Mouse (Mus musculus): ENCODE results near the gene 2010111I01Rik. TPM values are rescaled to one million over a fixed set of nuclear protein-coding genes. Genes with fewer than 3 reads are reported as not detected.
"Not testable (repeated sequence)": the region's sequence is repeated elsewhere in the genome, so short reads cannot be mapped to it uniquely, and the experiment has no call there.

Gene 2010111I01Rik
- polyA plus RNA-seq, 1 experiment from 2014 or later, result 197 TPM

- ATAC-seq (ENCODE audit: insufficient number of reproducible peaks, low FRiP score, low TSS enrichment, low read depth), result no peak
- Histone ChIP-seq H3K36me3 (no peaks in the 10 kb centered on the region), H3K4me1 (no peaks in the 10 kb centered on the region), H3K9me3 (replicated peaks) (no peaks in the 10 kb centered on the region), H3K4me2 (replicated peaks) (no peak overlapping the region), H3K4me3 (replicated peaks) (no peak overlapping the region), H3K9ac (no peak overlapping the region), H3K27me3 (no peaks in the 10 kb centered on the region), H3K27ac (replicated peaks) (no peak overlapping the region)
- WGBS, result 92% methylated on average over 8 of the region's 8 CpGs
These were observed 258.5 kb downstream of the 2010111I01Rik start for GRCm38 (mm10) chr13:63223026-63223770.

DNA sequence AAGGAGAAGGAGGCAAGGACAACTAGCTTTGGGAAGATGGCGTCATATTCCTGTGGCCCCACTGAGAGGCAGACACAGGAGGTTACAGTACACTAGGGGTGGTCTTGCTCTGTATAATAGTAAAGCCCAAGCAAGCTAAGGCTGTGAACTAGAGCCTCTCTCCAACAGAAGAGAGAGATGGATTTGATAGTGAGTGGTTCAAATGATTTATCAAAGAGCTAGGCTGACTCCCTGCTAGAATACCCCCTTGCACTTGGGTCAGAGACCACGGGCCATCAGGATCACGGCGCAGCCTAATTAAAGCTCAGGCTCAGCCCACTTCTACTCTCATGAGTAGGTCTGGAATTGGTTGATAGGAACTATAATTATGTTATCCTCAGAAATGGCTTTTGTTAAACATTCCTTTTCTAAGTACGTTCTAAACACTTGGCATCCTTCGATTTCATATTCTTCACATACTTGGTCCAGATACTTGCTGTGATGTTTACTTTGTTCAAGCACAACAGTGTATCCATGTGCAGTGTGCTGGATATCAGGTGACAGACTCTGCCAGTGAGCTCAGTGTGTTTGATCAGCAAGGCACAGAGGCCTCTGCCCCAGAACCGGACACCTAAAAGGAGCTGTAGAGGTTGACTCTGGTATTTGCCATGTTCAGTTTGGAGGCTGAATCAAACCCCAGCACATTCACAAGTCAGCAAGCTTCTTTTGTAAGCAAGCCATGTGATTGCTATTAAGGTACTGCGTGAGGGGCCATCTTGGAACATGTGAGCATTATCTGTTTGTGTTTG is 261.3 kb downstream of the 2010111I01Rik start:
- Histone ChIP-seq H3K4me3 (replicated peaks) (no peak overlapping the region), H3K27ac (replicated peaks) (no peak overlapping the region; the same call in 1 of the 2 replicates), H3K4me2 (replicated peaks) (no peak overlapping the region), H3K27me3 (no peaks in the 10 kb centered on the region), H3K36me3 (no peaks in the 10 kb centered on the region), H3K9ac (no peak overlapping the region), H3K4me1 (no peaks in the 10 kb centered on the region), H3K9me3 (replicated peaks) (no peaks in the 10 kb centered on the region)
- WGBS, result 60% methylated on average over 8 of the region's 8 CpGs
- no peak for ATAC-seq (ENCODE audit: insufficient number of reproducible peaks, low FRiP score, low TSS enrichment, low read depth)

GRCm38 (mm10) chr13:63227785-63228184 is 263.1 kb downstream of the 2010111I01Rik start:
- Histone ChIP-seq H3K9me3 (replicated peaks) (no peaks in the 10 kb centered on the region), H3K27me3 (no peaks in the 10 kb centered on the region), H3K4me3 (replicated peaks) (no peak overlapping the region), H3K27ac (replicated peaks) (no peak overlapping the region), H3K4me2 (replicated peaks) (no peak overlapping the region), H3K36me3 (no peaks in the 10 kb centered on the region), H3K9ac (no peak overlapping the region), H3K4me1 (peaks cover 2% of the 10 kb centered on the region; the same call in 1 of the 2 replicates)
- no peak for ATAC-seq (ENCODE audit: insufficient number of reproducible peaks, low FRiP score, low TSS enrichment, low read depth)
- WGBS, result 78% methylated on average over 3 of the region's 3 CpGs

- Histone ChIP-seq H3K4me2 (replicated peaks) (no peak overlapping the region), H3K36me3 (no peaks in the 10 kb centered on the region), H3K9ac (no peak overlapping the region), H3K9me3 (replicated peaks) (no peaks in the 10 kb centered on the region), H3K27me3 (no peaks in the 10 kb centered on the region), H3K4me1 (peaks cover 13% of the 10 kb centered on the region), H3K27ac (replicated peaks) (peak overlapping the region; percentile 61; the same call in 1 of the 2 replicates), H3K4me3 (replicated peaks) (no peak overlapping the region)
- WGBS, result 73% methylated on average over 7 of the region's 7 CpGs
- no peak for ATAC-seq (ENCODE audit: insufficient number of reproducible peaks, low FRiP score, low TSS enrichment, low read depth)
These were observed 266.4 kb downstream of the 2010111I01Rik start for GRCm38 (mm10) chr13:63230955-63231701.

DNA sequence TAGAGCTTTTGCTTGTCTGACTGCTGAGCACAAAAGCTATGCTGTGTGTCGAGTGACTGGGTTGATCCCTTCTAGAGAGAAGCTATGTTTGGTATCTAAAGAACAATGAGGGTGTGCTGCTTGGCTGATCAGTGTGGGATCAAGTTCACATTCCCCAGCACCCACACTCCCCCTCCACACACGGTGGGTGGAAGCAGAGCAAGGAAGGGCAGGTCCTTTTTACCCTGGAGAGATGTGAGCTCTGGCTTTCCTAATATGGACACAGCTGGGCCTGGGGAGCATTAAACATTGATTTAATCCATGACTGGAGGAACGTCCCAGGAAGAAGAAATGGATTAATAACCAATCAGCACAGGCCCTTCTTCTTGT is 267.0 kb downstream of the 2010111I01Rik start:
- H3K4me2 ChIP-seq (replicated peaks), result no peak overlapping the region
- peak overlapping the region; percentile 61; the same call in 1 of the 2 replicates for H3K27ac ChIP-seq (replicated peaks)
- ATAC-seq (ENCODE audit: insufficient number of reproducible peaks, low FRiP score, low TSS enrichment, low read depth), result peak; percentile 58; the same call in 1 of the 2 replicates

GRCm38 (mm10) chr13:63232558-63232957 is 267.9 kb downstream of the 2010111I01Rik start:
- no peaks in the 10 kb centered on the region for H3K27me3 ChIP-seq
- H3K9ac ChIP-seq, result no peak overlapping the region
- no peak overlapping the region for H3K4me2 ChIP-seq (replicated peaks)
- H3K9me3 ChIP-seq (replicated peaks), result no peaks in the 10 kb centered on the region
- 64% methylated on average over 2 of the region's 2 CpGs for WGBS
- H3K4me3 ChIP-seq (replicated peaks), result no peak overlapping the region
- H3K36me3 ChIP-seq, result no peaks in the 10 kb centered on the region
- peaks cover 15% of the 10 kb centered on the region for H3K4me1 ChIP-seq
- H3K27ac ChIP-seq (replicated peaks), result no peak overlapping the region
- no peak for ATAC-seq (ENCODE audit: insufficient number of reproducible peaks, low FRiP score, low TSS enrichment, low read depth)

More for the DNA sequence above, 267.0 kb downstream of the 2010111I01Rik start:
- WGBS, result 17% methylated on average over 3 of the region's 3 CpGs
- H3K4me3 ChIP-seq (replicated peaks), result no peak overlapping the region
- H3K27me3 ChIP-seq, result no peaks in the 10 kb centered on the region
- H3K9me3 ChIP-seq (replicated peaks), result no peaks in the 10 kb centered on the region
- no peaks in the 10 kb centered on the region for H3K36me3 ChIP-seq
- peaks cover 15% of the 10 kb centered on the region for H3K4me1 ChIP-seq
- H3K9ac ChIP-seq, result no peak overlapping the region

GRCm38 (mm10) chr13:63234520-63234919 is 269.8 kb downstream of the 2010111I01Rik start:
- not testable (repeated sequence) for H3K27me3 ChIP-seq; H3K27ac ChIP-seq (replicated peaks); H3K9ac ChIP-seq; H3K4me2 ChIP-seq (replicated peaks); H3K4me3 ChIP-seq (replicated peaks); H3K36me3 ChIP-seq; H3K9me3 ChIP-seq (replicated peaks); ATAC-seq (ENCODE audit: insufficient number of reproducible peaks, low FRiP score, low TSS enrichment, low read depth)
- peaks cover 26% of the 10 kb centered on the region for H3K4me1 ChIP-seq

GRCm38 (mm10) chr13:63235551-63235950 is 270.9 kb downstream of the 2010111I01Rik start:
- H3K9me3 ChIP-seq (replicated peaks), result no peaks in the 10 kb centered on the region
- H3K4me2 ChIP-seq (replicated peaks), result no peak overlapping the region
- H3K36me3 ChIP-seq, result no peaks in the 10 kb centered on the region
- H3K4me3 ChIP-seq (replicated peaks), result no peak overlapping the region
- no peak overlapping the region for H3K9ac ChIP-seq
- no peak overlapping the region for H3K27ac ChIP-seq (replicated peaks)
- H3K4me1 ChIP-seq, result peaks cover 26% of the 10 kb centered on the region
- no peaks in the 10 kb centered on the region for H3K27me3 ChIP-seq
- ATAC-seq (ENCODE audit: insufficient number of reproducible peaks, low FRiP score, low TSS enrichment, low read depth), result no peak
- 73% methylated on average over 3 of the region's 3 CpGs for WGBS

DNA sequence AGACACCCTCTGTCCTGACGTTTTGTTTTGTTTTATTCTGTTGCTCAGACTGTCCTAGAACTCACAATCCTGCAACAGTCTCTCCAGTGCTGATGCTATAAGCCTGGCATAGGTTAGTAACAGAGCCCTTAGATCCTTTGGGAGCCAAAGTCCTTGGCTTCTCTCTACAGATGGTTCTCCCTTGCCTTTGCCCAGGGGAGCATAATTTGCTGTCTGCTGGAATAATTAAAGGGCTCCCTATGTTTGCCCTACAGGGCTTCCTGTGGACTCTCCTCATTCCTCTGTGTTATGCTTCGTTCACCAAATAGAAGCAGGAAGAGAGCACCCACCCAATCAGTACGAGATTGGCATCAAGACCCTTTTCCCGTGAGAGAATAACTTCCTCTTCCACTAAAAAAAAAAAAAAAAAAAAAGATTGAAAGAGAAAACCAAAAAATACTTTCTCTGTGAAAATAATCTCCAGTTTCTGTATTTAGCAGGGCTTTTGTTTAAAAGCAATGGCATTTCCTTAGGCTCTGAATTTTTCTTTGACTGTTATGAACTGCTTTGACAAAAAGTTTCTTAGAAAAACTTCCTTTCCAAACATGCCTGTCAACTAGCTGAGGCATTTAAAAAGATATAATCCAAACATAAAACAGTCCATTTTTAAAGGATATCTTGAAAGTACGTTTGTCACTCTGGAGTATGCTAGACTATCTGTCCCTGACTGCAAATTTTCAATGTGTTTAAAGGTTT is 271.6 kb downstream of the 2010111I01Rik start:
- H3K9ac ChIP-seq, result no peak overlapping the region
- peak overlapping the region; percentile 55 for H3K27ac ChIP-seq (replicated peaks)
- no peaks in the 10 kb centered on the region for H3K9me3 ChIP-seq (replicated peaks)
- no peaks in the 10 kb centered on the region for H3K27me3 ChIP-seq
- 20% methylated on average over 5 of the region's 5 CpGs for WGBS
- peaks cover 26% of the 10 kb centered on the region for H3K4me1 ChIP-seq
- H3K4me2 ChIP-seq (replicated peaks), result no peak overlapping the region
- no peak overlapping the region for H3K4me3 ChIP-seq (replicated peaks)
- ATAC-seq (ENCODE audit: insufficient number of reproducible peaks, low FRiP score, low TSS enrichment, low read depth), result no peak
- H3K36me3 ChIP-seq, result no peaks in the 10 kb centered on the region

DNA sequence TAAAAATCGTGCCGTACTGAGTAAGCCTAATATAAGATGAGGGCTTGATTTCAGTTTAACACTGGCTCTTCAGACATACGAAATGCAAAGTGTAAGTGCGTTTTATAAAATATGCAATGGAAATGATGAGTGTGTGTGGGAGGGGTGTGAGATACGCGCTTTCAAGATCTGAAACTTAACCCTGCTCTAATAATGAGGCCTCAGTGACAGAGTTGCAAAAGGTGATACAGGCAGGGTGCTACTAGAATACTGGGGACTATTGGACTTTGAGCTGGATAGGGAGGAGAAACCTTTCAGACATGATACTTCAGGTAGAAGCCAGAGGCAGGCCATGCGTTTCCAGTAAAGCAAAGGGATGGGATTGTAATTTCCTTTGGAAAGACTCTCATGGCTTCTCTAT is 273.4 kb downstream of the 2010111I01Rik start:
- peak overlapping the region; percentile 35; the same call in 1 of the 2 replicates for H3K27ac ChIP-seq (replicated peaks)

More for the DNA sequence above, 273.4 kb downstream of the 2010111I01Rik start:
- H3K27me3 ChIP-seq, result no peaks in the 10 kb centered on the region
- H3K4me2 ChIP-seq (replicated peaks), result no peak overlapping the region
- H3K4me1 ChIP-seq, result peaks cover 40% of the 10 kb centered on the region
- no peak overlapping the region for H3K9ac ChIP-seq
- H3K36me3 ChIP-seq, result no peaks in the 10 kb centered on the region
- H3K4me3 ChIP-seq (replicated peaks), result no peak overlapping the region
- WGBS, result 75% methylated on average over 7 of the region's 7 CpGs
- ATAC-seq (ENCODE audit: insufficient number of reproducible peaks, low FRiP score, low TSS enrichment, low read depth), result no peak
- no peaks in the 10 kb centered on the region for H3K9me3 ChIP-seq (replicated peaks)
